Comparison of ENCODE assay signal across 8 mouse cellular contexts in genomic region chr4:150488096-150488748, GRCm38 (mm10).
DNase-seq lines count a peak whose midpoint lies in the region; ATAC-seq lines count a peak whose summit lies in the region.

No protein-coding gene starts in this region.

- H3K27me3 ChIP-seq in intestine, embryonic 15.5 days (replicated peaks) = no peaks in the 10 kb centered on the region

- 11% methylated on average over 12 of the region's 12 CpGs for WGBS in intestine, embryonic 15.5 days
- 18% methylated on average over 12 of the region's 12 CpGs for WGBS in macrophage (ENCODE audit: missing documents)

- peaks cover 27% of the 10 kb centered on the region for H3K4me1 ChIP-seq in intestine, embryonic 15.5 days (replicated peaks)

- H3K79me2 ChIP-seq in macrophage (ENCODE audit: inconsistent target) = no peaks in the 10 kb centered on the region; the same call in 1 of the 2 replicates

- peak; percentile 89 for DNase-seq in adrenal gland, adult 2 months
- DNase-seq in embryo, embryonic 11 days = peak; percentile 85
- peak; percentile 72 to 85 for DNase-seq in left cerebral cortex, adult 9 months (ENCODE audit: low spot score in 2 of 2)
- peak; percentile 70 for DNase-seq in retina, postnatal 7 days (ENCODE audit: low read depth, low spot score)
- peak; percentile 36 for DNase-seq in urinary bladder, adult 2 months (ENCODE audit: low spot score)

- no peaks in the 10 kb centered on the region for H3K9me3 ChIP-seq in intestine, embryonic 15.5 days

- peak overlapping the region; percentile 28 for H3K4me3 ChIP-seq in intestine, embryonic 15.5 days (replicated peaks)
- H3K4me3 ChIP-seq in macrophage (ENCODE audit: inconsistent target) = peak overlapping the region; percentile 1; the same call in 1 of the 2 replicates

- 0 out of 2 replicates have a peak overlapping the region, but pooled peaks have one; percentile 8 for H3K9ac ChIP-seq in intestine, embryonic 15.5 days

- H3K36me3 ChIP-seq in intestine, embryonic 15.5 days = no peaks in the 10 kb centered on the region
- no peaks in the 10 kb centered on the region for H3K36me3 ChIP-seq in macrophage (ENCODE audit: inconsistent target)

- H3K4me2 ChIP-seq in intestine, embryonic 15.5 days (replicated peaks) = peak overlapping the region; percentile 61

- H3K27ac ChIP-seq in intestine, embryonic 15.5 days = peak overlapping the region; percentile 87
- peak overlapping the region; percentile 48 for H3K27ac ChIP-seq in macrophage

- ATAC-seq in granulocyte monocyte progenitor cell, adult 5-6 weeks (replicated peaks; ENCODE audit: poor library complexity, severe bottlenecking) = peak; percentile 83
- ATAC-seq in intestine, embryonic 15.5 days = peak; percentile 97

Comparison
In these comparisons a context has a peak if more than half of its experiments do, and no peak if none do; other contexts are left out.
1. Peak in every context shown above with its lines: DNase-seq, ATAC-seq, H3K4me3 ChIP-seq and H3K27ac ChIP-seq.
2. DNase-seq: peak in every context shown above with its lines; median percentile 89 in adrenal gland, adult 2 months; 85 in embryo, embryonic 11 days; 78 in left cerebral cortex, adult 9 months; 70 in retina, postnatal 7 days; 36 in urinary bladder, adult 2 months.